12 mouse cellular contexts compared by ENCODE assay signal in genomic region chr5:122233695-122234094, GRCm38 (mm10). TPM values are rescaled to one million over a fixed set of nuclear protein-coding genes. Genes with fewer than 3 reads are reported as not detected.
DNase-seq lines count a peak whose midpoint lies in the region; TF ChIP-seq lines count a peak whose summit lies in the region.
"Had no signal": no experiment of that assay in that cellular context is flagged by ENCODE, and none has a peak within 500 bp of the region (broad histone marks: within the 10 kb centered on the region; RNA-seq: fewer than 3 reads in every experiment).

No protein-coding gene starts in this region.

- no peak for TF ChIP-seq POLR2A in thymus, adult 2 months (IDR thresholded peaks at IDR 0.05; ENCODE audit: control insufficient read depth, extremely low read depth, insufficient read depth, low read length, poor library complexity)

- H3K4me3 ChIP-seq in thymus, adult 2 months (ENCODE audit: control insufficient read depth, insufficient read depth, low read length), result peak overlapping the region; percentile 26
- H3K4me3 ChIP-seq: erythroblast, embryonic 14.5 days had no signal

- WGBS in thymus, adult 2 months, result 52% methylated on average over 12 of the region's 12 CpGs

- H3K36me3 ChIP-seq in thymus, adult 2 months (ENCODE audit: control insufficient read depth, insufficient read depth, low read length), result no peaks in the 10 kb centered on the region

- no peaks in the 10 kb centered on the region for H3K27me3 ChIP-seq in thymus, adult 2 months (ENCODE audit: control insufficient read depth, insufficient read depth, low read length)

- peak; percentile 42 to 43 for DNase-seq in cerebellum, postnatal 10 days
- DNase-seq in cerebellum, adult 8-10 months, result no peak
- DNase-seq in thymus, adult 2 months, result peak; percentile 42
- DNase-seq in thymus, postnatal 10 days (ENCODE audit: low spot score in 2 of 2), result no peak
- DNase-seq in skeletal muscle tissue, adult 2 months (ENCODE audit: low read depth, low spot score), result peak; percentile 22
- DNase-seq in adrenal gland, adult 18-20 months (ENCODE audit: low spot score in 2 of 2), result no peak
- no peak for DNase-seq in retina, postnatal 1 day
- no peak for DNase-seq in ovary, postnatal 14 days (ENCODE audit: low spot score)
- DNase-seq: cerebellum, adult 11-12 months; heart, adult 18-20 months had no signal

- TF ChIP-seq CTCF in thymus, adult 2 months (IDR thresholded peaks at IDR 0.05; ENCODE audit: borderline replicate concordance, control insufficient read depth, extremely low read depth, insufficient read depth, low read length, poor library complexity), result no peak

- peak overlapping the region; percentile 98 for H3K27ac ChIP-seq in thymus, adult 2 months (ENCODE audit: control insufficient read depth, insufficient read depth, low read length)
- H3K27ac ChIP-seq: macrophage had no signal

- H3K4me1 ChIP-seq in thymus, adult 2 months (replicated peaks; ENCODE audit: control insufficient read depth, insufficient read depth, low read length), result peaks cover 68% of the 10 kb centered on the region

RNA-seq across cellular contexts. Expression of gene Hvcn1, which starts 27.1 kb away (rescaled TPM):
- polyA plus RNA-seq in thymus, adult 2 months (2012; rRNA removed), result 43.9 and 49.9 TPM in 2 replicates
- total RNA-seq in adrenal gland, adult 18-20 months (2021), result 1 to 10 TPM; 1.8 to 8.5 TPM

RNA-seq across cellular contexts. Expression of gene Tctn1, which starts 30.6 kb away (rescaled TPM):
- 41.4 and 45.0 TPM in 2 replicates for polyA plus RNA-seq in thymus, adult 2 months (2012; rRNA removed)
- total RNA-seq in adrenal gland, adult 18-20 months (2021), result 10 to 100 TPM; 10.6 to 11.8 TPM

RNA-seq across cellular contexts. Expression of gene Pptc7, which starts 50.5 kb away (rescaled TPM):
- polyA plus RNA-seq in thymus, adult 2 months (2012; rRNA removed), result 72.4 and 78.8 TPM in 2 replicates
- 10 to 100 TPM; 56.1 to 70.7 TPM for total RNA-seq in adrenal gland, adult 18-20 months (2021)

Comparison
In these comparisons a context has a peak if more than half of its experiments do, and no peak if none do; other contexts are left out.
1. DNase-seq: peak in cerebellum, postnatal 10 days (2 of 2), thymus, adult 2 months (single experiment) and skeletal muscle tissue, adult 2 months (single experiment); none in cerebellum, adult 8-10 months (single experiment), thymus, postnatal 10 days (0 of 2), adrenal gland, adult 18-20 months (0 of 2), retina, postnatal 1 day (single experiment) and ovary, postnatal 14 days (single experiment).